Mouse (Mus musculus) neural tube, embryonic 15.5 days (tissue): ENCODE results near the gene E2f6. TPM values are rescaled to one million over a fixed set of nuclear protein-coding genes. Genes with fewer than 3 reads are reported as not detected.

Source experiments
- ATAC-seq: fragments of 200-750 bp; cut with Nextera tagmentation; 2 replicates; pipeline ENCODE4 v1.8.0; 2017; ENCODE audit warnings: mild to moderate bottlenecking, moderate TSS enrichment, moderate library complexity; ENCODE audit not compliant: low FRiP score
- H3K27ac ChIP-seq: fragments of 300-500 bp; sonication (generic); replicated peaks from 2 replicates; pipeline ENCODE4 v1.5.1; 2015; ENCODE audit warnings: mild to moderate bottlenecking, inconsistent platforms
- H3K27me3 ChIP-seq: fragments of 300-500 bp; sonication (generic); replicated peaks from 2 replicates; pipeline ENCODE4 v1.6.1; 2015; ENCODE audit warnings: inconsistent platforms
- H3K36me3 ChIP-seq: fragments of 300-500 bp; sonication (generic); 2 replicates; pipeline ENCODE4 v1.6.1; 2015; ENCODE audit warnings: inconsistent platforms
- H3K4me1 ChIP-seq: fragments of 300-500 bp; sonication (generic); 2 replicates; pipeline ENCODE4 v1.6.1; 2015; ENCODE audit warnings: inconsistent platforms
- H3K4me2 ChIP-seq: fragments of 300-500 bp; sonication (generic); 2 replicates; pipeline ENCODE4 v1.6.1; 2015; ENCODE audit warnings: inconsistent platforms, mild to moderate bottlenecking, moderate library complexity
- H3K4me3 ChIP-seq: fragments of 300-500 bp; sonication (generic); replicated peaks from 2 replicates; pipeline ENCODE4 v1.5.1; 2015; ENCODE audit warnings: mild to moderate bottlenecking, inconsistent platforms
- H3K9ac ChIP-seq: fragments of 300-500 bp; sonication (generic); replicated peaks from 2 replicates; pipeline ENCODE4 v1.6.1; 2015; ENCODE audit warnings: mild to moderate bottlenecking, inconsistent platforms
- H3K9me3 ChIP-seq: fragments of 300-500 bp; sonication (generic); replicated peaks from 2 replicates; pipeline ENCODE4 v1.6.1; 2016; ENCODE audit warnings: inconsistent platforms
- WGBS: fragments of 180-500 bp; shearing (Covaris S2); methylation state at CpG from one replicate; pipeline ENCODE4 v1.1.7; 2015; ENCODE audit warnings: mixed read lengths; 5-methylcytosine and 5-hydroxymethylcytosine counted together
- polyA plus RNA-seq: library from polyadenylated mRNA; unstranded; fragments of >200 nt; fragmentation: Nextera tagmentation; extraction: Ambion mirVana; gene quantifications from 2 replicates; pipeline ENCODE4 v1.2.1, GENCODE M21; 2015

E2f6 gene
- polyA plus RNA-seq, 1 experiment from 2014 or later: 26.3 TPM

DNA sequence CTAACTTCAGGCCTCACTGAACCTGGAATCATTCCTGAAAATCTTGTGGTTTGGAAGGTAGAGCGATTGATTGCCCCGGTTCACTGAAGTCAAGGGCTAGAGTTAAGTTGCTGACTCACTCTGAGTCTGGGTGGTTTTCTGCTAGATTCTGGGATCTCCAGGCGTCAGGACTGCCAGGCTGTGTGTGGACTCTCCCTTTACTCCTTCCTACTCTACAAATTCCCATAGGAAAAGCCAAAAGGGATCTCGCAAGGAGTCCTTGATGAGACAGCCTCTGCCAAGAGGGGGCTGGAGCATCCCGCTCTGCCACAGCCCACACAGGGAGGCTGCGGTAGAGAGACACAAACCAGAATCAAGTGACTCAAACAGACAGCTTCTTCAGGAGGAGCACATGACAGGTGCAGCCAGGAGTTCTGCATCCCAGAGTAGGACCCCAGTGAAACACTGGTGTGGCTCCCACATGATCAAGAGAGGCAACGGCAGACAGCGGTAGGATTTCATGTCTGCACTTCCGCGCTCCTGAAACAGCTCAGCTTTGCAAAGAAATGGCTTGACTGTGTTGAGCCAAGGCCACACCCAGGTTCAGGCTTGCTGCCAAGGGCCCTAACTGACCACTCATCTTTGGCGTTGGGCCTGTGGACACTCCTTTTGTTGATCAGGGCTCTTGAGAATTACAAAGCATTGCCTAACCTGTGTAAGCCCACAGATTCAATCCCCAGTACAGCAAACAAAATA lies 42.8 kb downstream of the E2f6 start:
- no peak overlapping the region for H3K9ac ChIP-seq
- H3K27me3 ChIP-seq: no peaks in the 10 kb centered on the region
- WGBS: 84% methylated on average over 11 of the region's 11 CpGs
- no peak for ATAC-seq
- H3K4me2 ChIP-seq: no peak overlapping the region
- no peaks in the 10 kb centered on the region for H3K9me3 ChIP-seq
- H3K36me3 ChIP-seq: no peaks in the 10 kb centered on the region
- H3K4me1 ChIP-seq: peaks cover 8% of the 10 kb centered on the region
- no peak overlapping the region for H3K4me3 ChIP-seq
- no peak overlapping the region for H3K27ac ChIP-seq

GRCm38 (mm10) chr12:16855632-16856305 lies 45.0 kb downstream of the E2f6 start:
- 11% methylated on average over 6 of the region's 6 CpGs for WGBS
- peak overlapping the region; percentile 35 for H3K4me2 ChIP-seq
- H3K36me3 ChIP-seq: no peaks in the 10 kb centered on the region
- no peaks in the 10 kb centered on the region for H3K9me3 ChIP-seq
- no peak overlapping the region for H3K9ac ChIP-seq
- peak overlapping the region; percentile 85 for H3K27ac ChIP-seq
- H3K4me1 ChIP-seq: peaks cover 8% of the 10 kb centered on the region
- H3K27me3 ChIP-seq: no peaks in the 10 kb centered on the region
- peak; percentile 94 for ATAC-seq
- no peak overlapping the region for H3K4me3 ChIP-seq

- H3K9me3 ChIP-seq: no peaks in the 10 kb centered on the region
- 0 out of 2 replicates have a peak overlapping the region, but pooled peaks have one; percentile 35 for H3K4me2 ChIP-seq
- peaks cover 8% of the 10 kb centered on the region for H3K4me1 ChIP-seq
- peak overlapping the region; percentile 85 for H3K27ac ChIP-seq
- H3K36me3 ChIP-seq: no peaks in the 10 kb centered on the region
- H3K4me3 ChIP-seq: no peak overlapping the region
- 22% methylated on average over 2 of the region's 2 CpGs for WGBS
- no peaks in the 10 kb centered on the region for H3K27me3 ChIP-seq
- ATAC-seq: peak; percentile 42
- H3K9ac ChIP-seq: no peak overlapping the region
Observed at GRCm38 (mm10) chr12:16856306-16856679, 45.5 kb downstream of the E2f6 start.

- H3K27ac ChIP-seq: no peak overlapping the region
- H3K27me3 ChIP-seq: no peaks in the 10 kb centered on the region
- no peak overlapping the region for H3K9ac ChIP-seq
- H3K9me3 ChIP-seq: no peaks in the 10 kb centered on the region
- no peak overlapping the region for H3K4me2 ChIP-seq
- WGBS: 85% methylated on average over 4 of the region's 4 CpGs
- no peak for ATAC-seq
- H3K4me3 ChIP-seq: no peak overlapping the region
- peaks cover 8% of the 10 kb centered on the region for H3K4me1 ChIP-seq
- H3K36me3 ChIP-seq: no peaks in the 10 kb centered on the region
Observed at GRCm38 (mm10) chr12:16858081-16858480, 47.3 kb downstream of the E2f6 start.

- ATAC-seq: no peak
- Histone ChIP-seq H3K9ac (no peak overlapping the region), H3K9me3 (no peaks in the 10 kb centered on the region), H3K36me3 (no peaks in the 10 kb centered on the region), H3K4me2 (no peak overlapping the region), H3K27me3 (no peaks in the 10 kb centered on the region), H3K27ac (no peak overlapping the region), H3K4me1 (peaks cover 8% of the 10 kb centered on the region), H3K4me3 (no peak overlapping the region)
- WGBS: 91% methylated on average over 2 of the region's 2 CpGs
Observed at GRCm38 (mm10) chr12:16859781-16860180, 49.0 kb downstream of the E2f6 start.

DNA sequence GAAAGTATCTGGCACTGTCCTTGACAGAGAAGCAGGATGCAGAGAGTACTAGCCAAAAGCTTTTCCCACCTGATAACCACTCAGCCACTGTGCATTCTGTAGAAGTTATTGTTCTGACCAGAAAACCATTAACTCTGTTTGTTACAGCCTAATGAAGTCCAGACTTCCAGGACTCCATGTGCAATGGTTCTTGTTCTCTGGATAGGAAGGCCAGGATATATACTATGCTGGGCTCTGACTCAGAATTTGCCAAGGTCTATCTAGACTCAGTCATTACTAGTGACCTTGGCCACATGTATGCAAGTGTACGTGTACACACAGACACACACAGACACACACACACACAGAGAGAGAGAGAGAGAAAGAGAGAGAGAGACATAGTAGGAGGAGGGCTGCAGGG lies 49.8 kb downstream of the E2f6 start:
- Histone ChIP-seq H3K27me3 (no peaks in the 10 kb centered on the region), H3K27ac (no peak overlapping the region), H3K4me3 (no peak overlapping the region), H3K36me3 (no peaks in the 10 kb centered on the region), H3K9me3 (no peaks in the 10 kb centered on the region), H3K4me2 (no peak overlapping the region), H3K4me1 (peaks cover 8% of the 10 kb centered on the region), H3K9ac (no peak overlapping the region)
- ATAC-seq: no peak
- 80% methylated on average over 1 of the region's 1 CpGs for WGBS

DNA sequence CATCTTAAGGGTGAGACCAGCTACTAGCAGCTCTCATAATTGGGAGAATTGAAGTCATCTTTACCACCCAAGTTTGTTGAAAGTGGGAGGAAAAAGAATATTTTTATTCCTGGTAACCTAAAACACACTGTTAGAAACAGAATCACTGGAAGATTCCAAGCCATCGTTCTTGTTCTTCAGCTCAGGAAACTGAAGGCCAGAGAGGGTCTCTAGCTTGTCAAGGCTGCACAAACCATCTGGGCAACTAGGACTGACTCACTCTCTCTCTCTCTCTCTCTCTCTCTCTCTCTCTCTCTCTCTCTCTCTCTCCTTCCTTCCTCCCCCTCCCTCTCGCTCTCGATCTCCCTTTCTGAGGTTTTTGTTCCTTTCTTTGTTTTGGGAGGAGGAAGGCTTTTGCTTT lies 50.2 kb downstream of the E2f6 start:
- 0 out of 2 replicates have a peak, but pooled peaks cover 5% of the 10 kb centered on the region for H3K4me1 ChIP-seq
- 81% methylated on average over 3 of the region's 3 CpGs for WGBS
- H3K36me3 ChIP-seq: no peaks in the 10 kb centered on the region
- no peaks in the 10 kb centered on the region for H3K9me3 ChIP-seq
- no peak overlapping the region for H3K4me2 ChIP-seq
- no peak overlapping the region for H3K27ac ChIP-seq
- H3K27me3 ChIP-seq: no peaks in the 10 kb centered on the region
- H3K4me3 ChIP-seq: no peak overlapping the region
- ATAC-seq: no peak
- no peak overlapping the region for H3K9ac ChIP-seq

DNA sequence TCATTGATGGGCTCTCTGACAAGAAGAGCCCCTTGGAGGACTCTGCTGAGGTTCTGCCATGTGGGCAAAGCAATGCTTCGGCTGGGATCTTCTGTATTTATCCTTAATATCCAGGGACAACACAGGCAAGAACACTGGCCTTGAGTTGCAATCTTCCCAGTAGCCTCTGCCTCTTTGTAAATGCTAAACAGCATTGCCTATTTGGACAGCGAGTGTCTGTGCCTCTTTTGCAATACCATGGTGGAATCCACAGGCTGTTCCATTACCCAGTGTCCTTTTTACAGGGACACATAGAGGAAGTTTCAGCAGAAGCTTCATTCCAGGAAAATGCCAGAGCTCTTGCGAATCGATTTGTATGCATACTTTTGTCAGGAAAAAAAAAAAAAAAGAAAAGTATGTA lies 53.7 kb downstream of the E2f6 start:
- Histone ChIP-seq H3K4me2 (no peak overlapping the region), H3K9ac (no peak overlapping the region), H3K4me1 (no peaks in the 10 kb centered on the region), H3K4me3 (no peak overlapping the region), H3K27me3 (no peaks in the 10 kb centered on the region), H3K27ac (no peak overlapping the region), H3K36me3 (no peaks in the 10 kb centered on the region), H3K9me3 (no peaks in the 10 kb centered on the region)
- WGBS: 93% methylated on average over 4 of the region's 4 CpGs
- no peak for ATAC-seq

GRCm38 (mm10) chr12:16865871-16866270 lies 55.1 kb downstream of the E2f6 start:
- Histone ChIP-seq H3K4me1 (peaks cover 14% of the 10 kb centered on the region), H3K9ac (no peak overlapping the region), H3K4me3 (no peak overlapping the region), H3K27ac (no peak overlapping the region), H3K36me3 (no peaks in the 10 kb centered on the region), H3K27me3 (no peaks in the 10 kb centered on the region), H3K4me2 (no peak overlapping the region), H3K9me3 (no peaks in the 10 kb centered on the region)
- ATAC-seq: no peak
- WGBS: 75% methylated on average over 3 of the region's 3 CpGs

DNA sequence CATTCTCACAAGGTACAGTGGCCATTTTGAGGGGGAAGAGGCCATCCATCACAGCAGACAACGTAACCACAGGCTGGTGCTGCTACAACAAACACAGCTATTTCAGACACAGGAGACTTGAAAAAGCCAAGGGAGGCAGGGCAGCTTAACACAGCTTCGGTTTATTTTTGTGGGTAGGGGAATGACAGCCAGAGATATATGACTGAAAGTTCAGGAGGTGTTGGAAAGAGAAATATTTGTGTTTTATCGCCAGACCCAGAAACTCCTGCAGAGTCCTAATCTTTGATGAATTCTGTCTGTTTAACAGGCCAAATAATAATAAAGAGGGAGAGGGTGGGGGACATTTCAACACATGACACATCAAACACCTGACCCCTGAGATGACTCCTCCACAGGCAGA lies 55.7 kb downstream of the E2f6 start:
- Histone ChIP-seq H3K4me3 (no peak overlapping the region), H3K27ac (no peak overlapping the region), H3K9me3 (no peaks in the 10 kb centered on the region), H3K4me2 (no peak overlapping the region), H3K36me3 (no peaks in the 10 kb centered on the region), H3K4me1 (peaks cover 15% of the 10 kb centered on the region), H3K27me3 (no peaks in the 10 kb centered on the region), H3K9ac (no peak overlapping the region)
- ATAC-seq: no peak
- 55% methylated on average over 3 of the region's 3 CpGs for WGBS

GRCm38 (mm10) chr12:16867306-16867705 lies 56.5 kb downstream of the E2f6 start:
- no peak overlapping the region for H3K27ac ChIP-seq
- no peak for ATAC-seq
- no peak overlapping the region for H3K4me2 ChIP-seq
- no peaks in the 10 kb centered on the region for H3K9me3 ChIP-seq
- 59% methylated on average over 7 of the region's 7 CpGs for WGBS
- no peak overlapping the region for H3K4me3 ChIP-seq
- no peak overlapping the region for H3K9ac ChIP-seq
- H3K4me1 ChIP-seq: peaks cover 15% of the 10 kb centered on the region
- no peaks in the 10 kb centered on the region for H3K36me3 ChIP-seq
- H3K27me3 ChIP-seq: no peaks in the 10 kb centered on the region

- Histone ChIP-seq H3K9ac (no peak overlapping the region), H3K27ac (no peak overlapping the region), H3K4me2 (no peak overlapping the region), H3K4me3 (no peak overlapping the region), H3K27me3 (no peaks in the 10 kb centered on the region), H3K9me3 (no peaks in the 10 kb centered on the region), H3K36me3 (no peaks in the 10 kb centered on the region), H3K4me1 (peaks cover 15% of the 10 kb centered on the region)
- ATAC-seq: no peak
- WGBS: 78% methylated on average over 6 of the region's 6 CpGs
Observed at GRCm38 (mm10) chr12:16868618-16869017, 57.9 kb downstream of the E2f6 start.
